Mouse (Mus musculus) heart, embryonic 13.5 days (tissue): ENCODE data around the gene Usp47. TPM values are rescaled to one million over a fixed set of nuclear protein-coding genes. Genes with fewer than 3 reads are reported as not detected.
A peak's percentile ranks its signal among the peaks of the same experiment; 100 is the strongest.

ENCODE experiments used
- ATAC-seq: fragments of 200-750 bp; cut with Nextera tagmentation; 2 replicates; pipeline ENCODE4 v1.8.0; 2017; ENCODE audit warnings: moderate TSS enrichment; ENCODE audit not compliant: insufficient number of reproducible peaks, low FRiP score, low TSS enrichment; ENCODE audit errors: extremely low read depth
- H3K27ac ChIP-seq: fragments of 300-500 bp; sonication (generic); replicated peaks from 2 replicates; pipeline ENCODE4 v1.5.1; 2015; ENCODE audit warnings: moderate library complexity, mild to moderate bottlenecking, inconsistent platforms
- H3K27me3 ChIP-seq: fragments of 300-500 bp; sonication (generic); replicated peaks from 2 replicates; pipeline ENCODE4 v1.6.1; 2015; ENCODE audit warnings: mild to moderate bottlenecking, inconsistent platforms
- H3K36me3 ChIP-seq: fragments of 300-500 bp; sonication (generic); 2 replicates; pipeline ENCODE4 v1.6.1; 2015; ENCODE audit warnings: mild to moderate bottlenecking, inconsistent platforms
- H3K4me1 ChIP-seq: fragments of 300-500 bp; sonication (generic); 2 replicates; pipeline ENCODE4 v1.6.1; 2015; ENCODE audit warnings: inconsistent platforms
- H3K4me2 ChIP-seq: fragments of 300-500 bp; sonication (generic); 2 replicates; pipeline ENCODE4 v1.6.1; 2015; ENCODE audit warnings: inconsistent platforms, mild to moderate bottlenecking, moderate library complexity
- H3K4me3 ChIP-seq: fragments of 300-500 bp; sonication (generic); 2 replicates; pipeline ENCODE4 v1.5.1; 2015; ENCODE audit warnings: moderate library complexity, mild to moderate bottlenecking, inconsistent platforms
- H3K9ac ChIP-seq: fragments of 300-500 bp; sonication (generic); 2 replicates; pipeline ENCODE4 v1.6.1; 2015; ENCODE audit warnings: inconsistent platforms, mild to moderate bottlenecking, moderate library complexity
- H3K9me3 ChIP-seq: fragments of 300-500 bp; sonication (generic); 2 replicates; pipeline ENCODE4 v1.6.1; 2016; ENCODE audit warnings: inconsistent platforms
- WGBS: fragments of 180-500 bp; shearing (Covaris S2); methylation state at CpG from one replicate; pipeline ENCODE4 v1.1.7; 2015; ENCODE audit warnings: mixed read lengths; 5-methylcytosine and 5-hydroxymethylcytosine counted together
- polyA plus RNA-seq: library from polyadenylated mRNA; unstranded; fragments of >200 nt; fragmentation: Nextera tagmentation; extraction: Ambion mirVana; gene quantifications from 2 replicates; pipeline ENCODE4 v1.2.1, GENCODE M21; 2015

The Usp47 gene
- polyA plus RNA-seq: 57.4 and 58.8 TPM in 2 replicates

GRCm38 (mm10) chr7:112023150-112023600 is at the start of gene Usp47:
Gene Usp47, plus strand, starts transcription at chr7:112023504.
- Histone ChIP-seq H3K4me1 (peaks cover 41% of the 10 kb centered on the region), H3K27me3 (no peaks in the 10 kb centered on the region), H3K36me3 (no peaks in the 10 kb centered on the region), H3K9ac (peak within 1 kb of the TSS; percentile 100), H3K9me3 (no peaks in the 10 kb centered on the region), H3K4me3 (peak within 1 kb of the TSS; percentile 96), H3K4me2 (peak within 1 kb of the TSS; percentile 73), H3K27ac (peak within 1 kb of the TSS; percentile 100)
- ATAC-seq: peak; percentile 87
- under 1% methylated on average over 54 of the region's 54 CpGs for WGBS

- ATAC-seq: no peak
- WGBS: 59% methylated on average over 2 of the region's 2 CpGs
These were observed 46.9 kb upstream of the Usp47 start for GRCm38 (mm10) chr7:111976401-111976800.

GRCm38 (mm10) chr7:111977871-111978270 is 45.4 kb upstream of the Usp47 start:
- no peak for ATAC-seq
- 57% methylated on average over 3 of the region's 3 CpGs for WGBS
- no peaks in the 10 kb centered on the region for H3K36me3 ChIP-seq
- no peak overlapping the region for H3K4me3 ChIP-seq
- H3K9ac ChIP-seq: no peak overlapping the region
- no peak overlapping the region for H3K4me2 ChIP-seq
- peaks cover 25% of the 10 kb centered on the region for H3K4me1 ChIP-seq
- H3K9me3 ChIP-seq: no peaks in the 10 kb centered on the region
- no peaks in the 10 kb centered on the region for H3K27me3 ChIP-seq
- no peak overlapping the region for H3K27ac ChIP-seq

More at GRCm38 (mm10) chr7:111976401-111976800, 46.9 kb upstream of the Usp47 start:
- Histone ChIP-seq H3K4me1 (peaks cover 30% of the 10 kb centered on the region), H3K9me3 (no peaks in the 10 kb centered on the region), H3K4me2 (no peak overlapping the region), H3K9ac (no peak overlapping the region), H3K27ac (no peak overlapping the region), H3K36me3 (no peaks in the 10 kb centered on the region), H3K27me3 (no peaks in the 10 kb centered on the region), H3K4me3 (no peak overlapping the region)

GRCm38 (mm10) chr7:111982296-111982695 is 41.0 kb upstream of the Usp47 start:
- H3K4me3 ChIP-seq: no peak overlapping the region
- no peaks in the 10 kb centered on the region for H3K27me3 ChIP-seq
- no peak overlapping the region for H3K4me2 ChIP-seq
- H3K4me1 ChIP-seq: peaks cover 1% of the 10 kb centered on the region; the same call in 1 of the 2 replicates
- H3K9ac ChIP-seq: no peak overlapping the region
- no peaks in the 10 kb centered on the region for H3K36me3 ChIP-seq
- no peak for ATAC-seq
- H3K27ac ChIP-seq: no peak overlapping the region
- H3K9me3 ChIP-seq: no peaks in the 10 kb centered on the region
- 93% methylated on average over 15 of the region's 15 CpGs for WGBS

GRCm38 (mm10) chr7:111984530-111984929 is 38.8 kb upstream of the Usp47 start:
- Histone ChIP-seq H3K4me3 (no peak overlapping the region), H3K36me3 (no peaks in the 10 kb centered on the region), H3K9me3 (no peaks in the 10 kb centered on the region), H3K27ac (no peak overlapping the region), H3K27me3 (no peaks in the 10 kb centered on the region), H3K4me2 (no peak overlapping the region), H3K9ac (no peak overlapping the region), H3K4me1 (no peaks in the 10 kb centered on the region)
- no peak for ATAC-seq
- 87% methylated on average over 3 of the region's 3 CpGs for WGBS

- no peaks in the 10 kb centered on the region for H3K27me3 ChIP-seq
- H3K4me2 ChIP-seq: no peak overlapping the region
- WGBS: 74% methylated on average over 4 of the region's 4 CpGs
- H3K4me1 ChIP-seq: no peaks in the 10 kb centered on the region
- H3K4me3 ChIP-seq: no peak overlapping the region
- H3K27ac ChIP-seq: no peak overlapping the region
- ATAC-seq: no peak
- H3K9me3 ChIP-seq: no peaks in the 10 kb centered on the region
- no peak overlapping the region for H3K9ac ChIP-seq
- no peaks in the 10 kb centered on the region for H3K36me3 ChIP-seq
These were observed 38.0 kb upstream of the Usp47 start for GRCm38 (mm10) chr7:111985266-111985665.

GRCm38 (mm10) chr7:111986906-111987305 is 36.4 kb upstream of the Usp47 start:
- Histone ChIP-seq H3K4me2 (no peak overlapping the region), H3K9me3 (no peaks in the 10 kb centered on the region), H3K9ac (no peak overlapping the region), H3K36me3 (no peaks in the 10 kb centered on the region), H3K4me1 (no peaks in the 10 kb centered on the region), H3K27ac (no peak overlapping the region), H3K4me3 (no peak overlapping the region), H3K27me3 (no peaks in the 10 kb centered on the region)
- WGBS: 62% methylated on average over 3 of the region's 3 CpGs
- no peak; the same call in 1 of the 2 replicates for ATAC-seq

- no peak for ATAC-seq
- H3K36me3 ChIP-seq: no peaks in the 10 kb centered on the region
These were observed 25.9 kb upstream of the Usp47 start for GRCm38 (mm10) chr7:111997441-111997840.

GRCm38 (mm10) chr7:111998446-111999004 is 24.8 kb upstream of the Usp47 start:
- Histone ChIP-seq H3K27me3 (no peaks in the 10 kb centered on the region), H3K9ac (no peak overlapping the region), H3K9me3 (peaks cover 14% of the 10 kb centered on the region), H3K4me2 (no peak overlapping the region), H3K36me3 (no peaks in the 10 kb centered on the region), H3K27ac (peak overlapping the region; percentile 5), H3K4me3 (no peak overlapping the region), H3K4me1 (peaks cover 26% of the 10 kb centered on the region)
- no peak for ATAC-seq
- 44% methylated on average over 6 of the region's 6 CpGs for WGBS

More at GRCm38 (mm10) chr7:111997441-111997840, 25.9 kb upstream of the Usp47 start:
- Histone ChIP-seq H3K9ac (no peak overlapping the region), H3K4me1 (peaks cover 26% of the 10 kb centered on the region), H3K4me3 (no peak overlapping the region), H3K27me3 (no peaks in the 10 kb centered on the region), H3K4me2 (no peak overlapping the region), H3K9me3 (peaks cover 14% of the 10 kb centered on the region), H3K27ac (no peak overlapping the region)
- 59% methylated on average over 2 of the region's 2 CpGs for WGBS

- H3K9ac ChIP-seq: no peak overlapping the region
- peaks cover 14% of the 10 kb centered on the region for H3K9me3 ChIP-seq
- H3K36me3 ChIP-seq: no peaks in the 10 kb centered on the region
- no peak overlapping the region for H3K4me2 ChIP-seq
- peaks cover 26% of the 10 kb centered on the region for H3K4me1 ChIP-seq
- H3K27me3 ChIP-seq: no peaks in the 10 kb centered on the region
- no peak overlapping the region for H3K4me3 ChIP-seq
- ATAC-seq: no peak
- no peak overlapping the region for H3K27ac ChIP-seq
These were observed 23.9 kb upstream of the Usp47 start for GRCm38 (mm10) chr7:111999376-111999775.

- no peak overlapping the region for H3K4me3 ChIP-seq
- no peak overlapping the region for H3K9ac ChIP-seq
- WGBS: 90% methylated on average over 1 of the region's 1 CpGs
- H3K27ac ChIP-seq: no peak overlapping the region
- peaks cover 26% of the 10 kb centered on the region for H3K4me1 ChIP-seq
- H3K9me3 ChIP-seq: peaks cover 14% of the 10 kb centered on the region
- H3K4me2 ChIP-seq: no peak overlapping the region
- no peaks in the 10 kb centered on the region for H3K36me3 ChIP-seq
- no peak for ATAC-seq
- H3K27me3 ChIP-seq: no peaks in the 10 kb centered on the region
These were observed 23.1 kb upstream of the Usp47 start for GRCm38 (mm10) chr7:112000166-112000565.

- H3K9me3 ChIP-seq: no peaks in the 10 kb centered on the region
- no peaks in the 10 kb centered on the region for H3K36me3 ChIP-seq
- H3K4me2 ChIP-seq: no peak overlapping the region
- H3K27ac ChIP-seq: no peak overlapping the region
- no peak overlapping the region for H3K4me3 ChIP-seq
- peaks cover 20% of the 10 kb centered on the region for H3K4me1 ChIP-seq
- H3K27me3 ChIP-seq: no peaks in the 10 kb centered on the region
- 75% methylated on average over 2 of the region's 2 CpGs for WGBS
- no peak overlapping the region for H3K9ac ChIP-seq
- ATAC-seq: no peak
These were observed 12.8 kb upstream of the Usp47 start for GRCm38 (mm10) chr7:112010511-112010910.
